Mouse (Mus musculus): ENCODE data around the gene Larp1.
A peak's percentile ranks its signal among the peaks of the same experiment; 100 is the strongest.

The Larp1 gene

DNA sequence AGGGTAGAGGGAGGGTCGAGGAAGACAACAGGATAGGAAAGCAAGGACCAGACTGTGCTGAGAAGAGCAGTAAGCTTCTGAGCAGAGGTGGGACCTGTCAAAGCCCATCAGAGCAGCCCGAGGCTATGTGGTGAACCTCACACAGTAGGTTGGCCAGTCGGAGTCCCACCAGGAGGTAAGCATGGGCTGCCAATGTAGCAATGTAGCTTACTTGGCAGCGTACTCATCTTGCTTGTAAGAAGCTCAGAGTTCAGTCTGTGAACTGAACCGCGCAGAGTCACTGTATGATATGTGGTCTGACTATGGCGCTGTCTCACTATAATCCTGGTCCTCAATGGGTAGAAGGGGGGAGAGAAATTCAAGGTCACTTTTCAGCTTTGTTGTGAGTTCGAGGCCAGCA, 5.7 kb upstream of the Larp1 start:
- DNase-seq (ENCODE audit: low read depth, low spot score): no peak

DNA sequence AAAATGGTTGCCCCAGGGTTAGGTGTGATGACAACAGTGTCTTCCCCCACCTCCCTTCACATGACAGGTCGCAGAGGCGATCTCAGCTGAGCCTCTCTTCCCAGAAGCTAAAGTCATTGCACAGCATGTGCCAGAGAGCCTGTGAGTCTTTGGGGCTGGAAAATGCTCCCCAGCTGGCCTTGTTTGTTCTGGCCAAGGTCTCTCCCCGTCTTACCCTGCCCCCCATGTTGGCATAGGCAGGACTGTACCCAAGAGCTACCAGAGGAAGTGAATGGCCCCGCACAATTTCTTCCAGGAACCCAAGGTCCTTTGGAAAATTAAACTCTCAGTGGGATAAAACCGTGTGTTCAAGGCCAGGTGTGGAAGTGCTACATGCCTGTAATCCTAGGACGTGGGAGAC, 5.1 kb upstream of the Larp1 start:
- DNase-seq (ENCODE audit: low read depth, low spot score): no peak

DNA sequence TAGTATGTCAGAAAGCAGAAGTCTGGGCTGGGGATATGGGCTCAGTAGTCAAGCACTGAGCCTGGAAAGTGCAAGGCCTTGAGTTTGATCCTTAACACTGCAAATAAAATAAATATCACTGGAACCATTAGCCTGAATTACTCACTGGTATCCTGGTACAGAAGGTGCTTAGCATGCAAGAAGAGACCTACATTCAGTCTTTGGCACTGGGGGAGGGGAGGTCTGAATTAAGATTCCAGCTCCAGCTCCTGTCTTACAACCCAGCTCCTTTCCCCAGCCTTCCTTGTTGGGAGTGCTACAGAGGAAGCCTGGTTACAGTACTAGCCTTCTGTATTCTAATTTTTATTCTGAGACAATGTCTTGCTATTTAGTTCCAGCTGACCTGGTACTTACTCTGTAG, 3.8 kb upstream of the Larp1 start:
- no peak for DNase-seq (ENCODE audit: low read depth, low spot score)

GRCm38 (mm10) chr11:58008013-58008412, 851 bp upstream of the Larp1 start:
- no peak for DNase-seq (ENCODE audit: low read depth, low spot score)

- DNase-seq (ENCODE audit: low read depth, low spot score): peak; percentile 96
These were observed 320 bp upstream of the Larp1 start for GRCm38 (mm10) chr11:58008437-58009050.

- DNase-seq (ENCODE audit: low read depth, low spot score): peak; percentile 77
These were observed 765 bp downstream of the Larp1 start for GRCm38 (mm10) chr11:58009516-58010141.

DNA sequence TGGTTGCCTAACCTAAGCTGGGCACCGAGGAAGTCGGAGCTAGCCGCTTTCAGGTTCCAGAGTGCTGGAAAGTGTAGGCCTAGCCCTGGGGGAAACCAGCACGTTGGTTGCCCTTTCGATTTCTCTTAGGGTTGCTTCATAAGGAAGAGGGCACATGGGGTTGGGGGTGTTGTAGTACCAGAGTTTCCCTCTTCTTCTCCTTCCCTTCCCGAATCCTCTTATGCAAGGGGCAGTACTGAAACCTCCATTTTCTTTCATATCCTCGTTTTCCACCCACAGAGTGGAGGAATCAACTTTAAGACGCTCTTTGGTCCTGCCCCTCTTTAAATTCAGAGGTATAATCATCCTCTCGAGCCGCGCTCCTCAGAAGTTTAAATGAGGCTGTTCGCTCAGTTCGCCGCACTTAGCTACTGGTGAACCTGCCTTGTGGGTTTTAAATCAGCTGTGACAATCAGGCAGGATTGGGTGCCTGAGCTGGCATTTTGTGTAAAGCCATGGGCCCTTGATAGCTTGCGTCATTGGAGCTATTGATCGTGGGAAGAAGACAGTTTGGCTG, 1.4 kb downstream of the Larp1 start:
- peak; percentile 64 for DNase-seq (ENCODE audit: low read depth, low spot score)

DNA sequence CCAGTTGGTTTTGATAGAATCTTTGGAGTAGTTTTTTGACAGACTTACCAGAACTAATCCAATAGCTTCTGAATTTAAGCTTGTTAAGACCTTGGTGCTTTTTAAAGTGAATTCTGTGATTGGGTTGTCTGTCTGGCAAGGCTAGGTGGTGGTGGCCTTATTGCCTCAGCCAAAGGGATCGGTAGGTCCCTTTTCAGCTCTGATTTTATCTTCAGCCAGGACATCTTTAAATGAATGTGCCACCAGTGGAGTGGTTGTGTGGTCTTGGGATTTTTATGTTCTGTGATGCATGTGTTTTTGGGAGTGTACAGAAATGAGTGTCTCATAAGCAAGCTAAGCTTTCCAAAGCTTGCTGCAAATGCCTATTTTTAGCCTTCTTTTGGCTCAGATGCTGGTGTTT, 2.1 kb downstream of the Larp1 start:
- DNase-seq (ENCODE audit: low read depth, low spot score): no peak

DNA sequence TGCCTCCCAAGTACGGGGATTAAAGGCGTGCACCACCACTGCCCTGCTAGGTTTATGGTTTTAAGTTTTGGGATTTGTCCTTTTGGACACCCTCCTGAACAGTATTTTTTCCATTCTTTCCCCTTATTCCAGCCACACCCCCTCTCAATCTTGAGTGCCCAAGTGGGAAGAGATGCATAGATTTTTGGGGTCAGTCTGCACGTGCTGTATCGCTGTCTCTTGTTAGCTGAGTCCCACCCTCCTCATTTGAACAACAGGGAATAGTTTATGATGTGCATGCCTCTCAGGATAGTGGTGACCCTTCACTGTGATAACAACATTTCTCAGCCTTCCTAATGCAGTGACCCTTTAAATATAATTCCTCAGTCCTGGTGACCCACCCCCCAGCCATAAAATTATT, 2.9 kb downstream of the Larp1 start:
- DNase-seq (ENCODE audit: low read depth, low spot score): no peak

DNA sequence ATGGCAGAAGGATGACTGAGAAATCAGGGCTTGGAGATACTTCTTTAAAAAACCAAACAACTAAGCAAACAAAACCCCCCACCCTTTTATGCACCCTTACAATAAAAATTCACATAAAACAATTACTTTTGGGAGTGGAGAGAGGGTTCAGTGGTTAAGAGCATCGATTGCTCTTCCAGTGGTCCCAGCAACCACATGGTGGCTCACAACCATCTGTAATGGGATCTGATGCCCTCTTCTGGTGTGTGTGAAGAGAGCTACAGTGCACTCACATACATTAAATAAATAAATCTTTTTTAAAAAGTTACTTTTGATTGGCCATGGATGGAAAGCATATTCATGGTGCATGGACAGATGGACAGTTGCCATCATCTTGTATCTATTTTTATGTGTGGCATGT, 3.8 kb downstream of the Larp1 start:
- DNase-seq (ENCODE audit: low read depth, low spot score): no peak

DNA sequence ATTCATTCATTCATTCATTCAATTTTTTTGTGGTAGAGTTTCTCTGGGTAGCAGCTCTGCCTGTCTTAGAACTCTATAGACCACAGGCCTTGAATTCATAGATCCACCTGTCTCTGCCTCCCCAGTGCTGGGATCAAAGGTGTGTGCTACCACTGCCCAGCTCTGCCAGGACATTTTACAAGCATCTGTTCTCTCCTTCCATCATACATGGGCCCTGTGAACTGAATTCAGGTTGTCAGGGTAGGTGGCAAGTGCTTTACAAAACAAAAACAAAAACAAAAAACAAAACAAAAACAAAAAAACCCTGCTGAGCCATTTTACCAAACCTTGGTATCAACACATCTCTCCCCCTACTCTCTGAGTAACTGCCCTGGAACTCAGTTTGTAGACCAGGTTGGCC, 4.2 kb downstream of the Larp1 start:
- DNase-seq (ENCODE audit: low read depth, low spot score): no peak

GRCm38 (mm10) chr11:58014604-58015003, 5.7 kb downstream of the Larp1 start:
- no peak for DNase-seq (ENCODE audit: low read depth, low spot score)

DNA sequence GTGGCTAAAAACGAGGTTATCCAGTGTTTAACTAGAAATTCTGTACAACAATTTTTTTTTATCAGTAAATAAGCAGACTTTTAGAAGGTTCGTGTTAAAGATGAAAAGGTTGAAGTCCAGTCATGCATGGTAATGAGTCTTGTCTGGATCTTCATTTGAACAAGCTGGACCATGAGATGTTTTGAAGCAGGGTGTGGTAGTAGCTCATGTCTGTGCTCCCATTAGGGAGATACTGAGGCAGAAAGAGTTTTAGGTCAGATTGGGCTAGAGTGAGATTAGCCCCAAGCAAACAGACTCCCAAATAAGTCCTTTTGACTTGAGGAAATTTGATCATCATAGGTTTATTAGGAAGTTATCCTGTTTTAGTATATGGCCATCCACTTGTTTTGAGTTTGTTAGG, 6.5 kb downstream of the Larp1 start:
- DNase-seq (ENCODE audit: low read depth, low spot score): no peak

DNA sequence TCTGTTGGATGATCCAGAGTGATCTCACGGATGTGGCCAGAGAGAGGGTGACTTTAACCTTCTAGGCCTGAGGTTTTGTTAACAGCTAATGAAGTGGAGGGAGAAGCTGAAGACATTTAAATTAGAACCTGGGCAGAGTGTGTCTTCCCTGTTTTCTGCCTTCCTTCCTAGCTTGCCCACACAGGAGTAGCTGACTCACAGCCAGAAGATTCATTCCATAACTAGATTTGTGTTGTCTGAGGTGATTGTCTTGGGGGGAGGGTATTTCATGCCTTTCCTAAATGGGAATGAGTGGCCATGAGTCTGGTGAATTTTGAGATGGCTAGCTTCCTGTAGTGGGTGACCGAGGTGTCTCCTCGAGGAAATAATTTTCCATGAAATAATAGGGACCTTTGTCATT, 7.5 kb downstream of the Larp1 start:
- no peak for DNase-seq (ENCODE audit: low read depth, low spot score)

DNA sequence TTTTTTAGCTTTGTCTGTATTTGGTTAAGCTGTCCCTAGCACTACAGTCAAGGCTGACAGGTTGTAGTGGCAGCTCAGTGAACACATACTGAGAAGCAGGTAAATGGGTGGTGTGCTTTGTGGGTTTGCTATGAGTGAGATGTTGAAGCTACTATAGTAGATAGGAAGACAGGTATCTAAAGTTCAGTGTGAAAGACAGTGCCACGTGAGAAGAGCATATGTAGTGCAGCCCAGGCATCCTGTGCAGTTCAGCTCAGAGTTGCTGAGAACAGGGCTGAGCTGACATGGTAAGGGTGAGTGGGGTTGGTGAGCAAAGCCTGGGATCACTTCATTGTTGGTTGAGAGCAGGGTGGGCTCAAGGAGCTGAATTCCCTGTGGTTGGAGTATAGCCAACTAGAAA, 8.6 kb downstream of the Larp1 start:
- peak; percentile 40 for DNase-seq (ENCODE audit: low read depth, low spot score)

- peak; percentile 44 for DNase-seq (ENCODE audit: low read depth, low spot score)
These were observed 9.4 kb downstream of the Larp1 start for GRCm38 (mm10) chr11:58018287-58018686.

DNA sequence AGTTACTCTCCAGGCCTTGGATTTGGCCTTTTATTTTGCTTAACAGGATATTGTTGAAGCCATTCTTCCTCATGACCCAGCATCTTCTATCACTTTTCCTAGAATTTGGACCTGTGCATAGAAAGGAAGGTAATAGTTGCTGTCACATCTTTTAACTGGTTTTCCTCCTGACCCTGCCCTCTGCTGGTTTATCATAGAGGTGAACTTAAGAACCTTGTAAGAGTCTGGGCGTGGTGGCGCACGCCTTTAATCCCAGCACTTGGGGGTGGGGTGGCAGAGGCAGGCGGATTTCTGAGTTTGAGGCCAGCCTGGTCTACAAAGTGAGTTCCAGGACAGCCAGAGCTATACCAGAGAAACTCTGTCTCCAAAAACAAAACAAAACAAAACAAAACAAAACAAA, 9.8 kb downstream of the Larp1 start:
- DNase-seq (ENCODE audit: low read depth, low spot score): peak; percentile 61

- DNase-seq (ENCODE audit: low read depth, low spot score): no peak
These were observed 12.2 kb downstream of the Larp1 start for GRCm38 (mm10) chr11:58021095-58021494.

- DNase-seq (ENCODE audit: low read depth, low spot score): no peak
These were observed 12.8 kb downstream of the Larp1 start for GRCm38 (mm10) chr11:58021618-58022017.

GRCm38 (mm10) chr11:58024271-58024670, 15.4 kb downstream of the Larp1 start:
- DNase-seq (ENCODE audit: low read depth, low spot score): no peak

DNA sequence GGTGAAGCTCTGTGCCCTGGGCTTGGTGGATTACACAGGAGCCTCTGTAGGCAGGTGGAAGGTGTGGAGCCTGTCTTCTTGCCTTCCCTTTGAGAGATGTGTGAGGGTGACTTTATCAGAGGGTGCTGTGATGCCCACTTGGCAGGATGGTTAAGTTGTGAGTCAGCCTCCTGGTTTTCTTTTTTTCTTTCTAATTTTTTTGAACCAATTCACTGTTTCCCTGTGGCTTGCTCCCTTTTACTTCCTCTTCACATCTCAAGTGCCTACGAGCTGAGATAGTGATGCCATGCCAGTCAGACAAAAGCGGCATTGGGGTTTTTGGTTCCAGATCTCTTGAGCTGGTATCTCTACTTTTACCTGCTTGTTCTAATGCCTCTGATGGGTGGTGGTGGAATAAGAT, 15.8 kb downstream of the Larp1 start:
- DNase-seq (ENCODE audit: low read depth, low spot score): no peak

GRCm38 (mm10) chr11:58025881-58026280, 17.0 kb downstream of the Larp1 start:
- no peak for DNase-seq (ENCODE audit: low read depth, low spot score)

DNA sequence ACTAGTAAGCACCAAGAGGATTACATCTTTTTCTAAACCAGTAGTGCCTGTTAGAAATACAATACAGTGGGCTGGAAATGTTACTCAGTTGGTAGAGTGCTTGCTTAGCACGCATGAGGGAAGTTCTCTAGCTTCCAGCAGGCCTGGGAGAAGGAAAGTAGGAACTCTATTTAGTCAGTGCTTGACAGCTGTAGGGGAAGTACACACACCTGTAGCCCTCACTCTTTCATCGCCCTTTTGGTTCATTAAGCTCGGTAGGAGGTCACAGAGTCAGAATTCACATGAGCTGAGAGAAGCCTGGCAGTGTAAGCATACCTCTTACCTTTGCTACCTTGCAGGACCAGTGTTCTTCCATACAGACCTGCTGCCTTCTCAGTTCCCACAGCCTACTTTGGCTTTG, 17.5 kb downstream of the Larp1 start:
- DNase-seq (ENCODE audit: low read depth, low spot score): no peak

GRCm38 (mm10) chr11:58026860-58027259, 18.0 kb downstream of the Larp1 start:
- no peak for DNase-seq (ENCODE audit: low read depth, low spot score)

All from CD4-positive, CD25-positive, alpha-beta regulatory T cell, adult 2 months (primary cell).